Mouse (Mus musculus) liver, embryonic 16.5 days (tissue): ENCODE measurements at regions not wholly inside any gene's neighbourhood (a gene's known extent, or its start where the extent isn't known, plus 50 kb on each side); places are given as distances from the start of the nearest gene placed in this dataset.

ENCODE experiments used
- ATAC-seq: fragments of 200-750 bp; cut with Nextera tagmentation; 2 replicates; pipeline ENCODE4 v1.8.0; 2017; ENCODE audit warnings: low read depth, mild to moderate bottlenecking, moderate number of reproducible peaks, moderate library complexity
- H3K27ac ChIP-seq: fragments of 300-500 bp; sonication (generic); 2 replicates; pipeline ENCODE4 v1.5.1; 2014; ENCODE audit warnings: mild to moderate bottlenecking, low read length
- H3K27me3 ChIP-seq: fragments of 300-500 bp; sonication (generic); 2 replicates; pipeline ENCODE4 v1.6.1; 2014; ENCODE audit warnings: low read depth, low read length, mixed read lengths; ENCODE audit not compliant: control insufficient read depth, insufficient read depth
- H3K36me3 ChIP-seq: fragments of 300-500 bp; sonication (generic); 2 replicates; pipeline ENCODE4 v1.6.1; 2014; ENCODE audit warnings: mild to moderate bottlenecking; ENCODE audit not compliant: control insufficient read depth, insufficient read depth
- H3K4me1 ChIP-seq: fragments of 300-500 bp; sonication (generic); 2 replicates; pipeline ENCODE4 v1.6.1; 2014; ENCODE audit warnings: low read depth, low read length, mixed read lengths; ENCODE audit not compliant: control insufficient read depth
- H3K4me2 ChIP-seq: fragments of 300-500 bp; sonication (generic); 2 replicates; pipeline ENCODE4 v1.6.1; 2014; ENCODE audit warnings: low read depth, low read length, mixed read lengths
- H3K4me3 ChIP-seq: fragments of 300-500 bp; sonication (generic); 2 replicates; pipeline ENCODE4 v1.5.1; 2014; ENCODE audit warnings: low read depth, mild to moderate bottlenecking, low read length
- H3K9ac ChIP-seq: fragments of 300-500 bp; sonication (generic); 2 replicates; pipeline ENCODE4 v1.6.1; 2014; ENCODE audit warnings: low read depth, low read length
- H3K9me3 ChIP-seq: fragments of 300-500 bp; sonication (generic); replicated peaks from 2 replicates; pipeline ENCODE4 v1.6.1; 2016; ENCODE audit warnings: low read length; ENCODE audit not compliant: control insufficient read depth
- WGBS: fragments of 180-500 bp; shearing (Covaris S2); extraction: QIAGEN DNeasy Blood & Tissue Kit; methylation state at CpG from one replicate; pipeline ENCODE4 v1.1.7; 2014; ENCODE audit not compliant: insufficient replicate concordance; 5-methylcytosine and 5-hydroxymethylcytosine counted together

DNA sequence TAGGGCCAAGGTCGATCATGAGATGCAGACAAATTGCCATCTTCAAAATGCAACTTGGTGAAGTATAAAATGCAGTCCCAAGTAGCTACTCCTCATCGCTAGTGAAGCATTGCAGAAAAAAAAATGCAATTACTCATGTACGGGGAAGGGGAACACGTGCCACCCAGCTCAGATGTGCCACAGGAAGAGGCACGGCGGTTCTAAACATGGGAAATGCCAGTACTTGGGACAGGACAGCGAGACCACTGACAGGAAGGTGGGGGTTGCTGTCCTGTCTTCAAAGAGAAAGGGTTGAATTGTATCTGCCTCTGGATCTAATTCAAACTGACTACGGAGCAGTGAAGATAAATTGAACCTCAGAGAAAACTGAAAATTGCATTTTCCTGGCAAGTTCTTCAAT lies 104.6 kb upstream of the Ankrd1 start:
- no peaks in the 10 kb centered on the region for H3K27me3 ChIP-seq
- no peaks in the 10 kb centered on the region for H3K4me1 ChIP-seq
- ATAC-seq, result no peak
- H3K36me3 ChIP-seq, result no peaks in the 10 kb centered on the region
- no peak overlapping the region for H3K27ac ChIP-seq
- no peak overlapping the region for H3K4me2 ChIP-seq
- no peak overlapping the region for H3K9ac ChIP-seq
- no peak overlapping the region for H3K4me3 ChIP-seq
- H3K9me3 ChIP-seq, result no peaks in the 10 kb centered on the region
- 15% methylated on average over 8 of the region's 8 CpGs for WGBS

DNA sequence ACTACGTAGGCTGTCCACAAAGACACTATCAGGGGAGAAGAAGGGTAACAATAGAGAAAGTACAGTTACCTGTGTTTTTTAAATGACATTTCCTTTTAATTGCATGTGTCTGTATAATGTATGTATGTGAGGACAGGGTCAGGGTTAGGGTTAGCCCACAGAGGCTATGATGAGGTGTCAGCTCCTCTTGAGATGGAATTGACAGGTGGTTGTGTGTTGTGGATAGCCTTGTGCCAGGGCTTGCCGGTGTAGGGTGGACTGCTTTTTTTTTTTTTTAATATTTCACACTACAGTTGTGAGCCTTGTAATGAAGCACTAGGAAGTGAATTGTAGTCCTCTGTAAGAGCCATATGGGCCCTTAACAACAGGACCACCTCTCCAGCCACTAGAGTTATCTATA lies 105.7 kb upstream of the Ankrd1 start:
- H3K9me3 ChIP-seq, result no peaks in the 10 kb centered on the region
- ATAC-seq, result no peak
- H3K4me2 ChIP-seq, result no peak overlapping the region
- no peak overlapping the region for H3K4me3 ChIP-seq
- 66% methylated on average over 2 of the region's 2 CpGs for WGBS
- no peaks in the 10 kb centered on the region for H3K4me1 ChIP-seq
- no peaks in the 10 kb centered on the region for H3K27me3 ChIP-seq
- no peaks in the 10 kb centered on the region for H3K36me3 ChIP-seq
- no peak overlapping the region for H3K9ac ChIP-seq
- H3K27ac ChIP-seq, result no peak overlapping the region

DNA sequence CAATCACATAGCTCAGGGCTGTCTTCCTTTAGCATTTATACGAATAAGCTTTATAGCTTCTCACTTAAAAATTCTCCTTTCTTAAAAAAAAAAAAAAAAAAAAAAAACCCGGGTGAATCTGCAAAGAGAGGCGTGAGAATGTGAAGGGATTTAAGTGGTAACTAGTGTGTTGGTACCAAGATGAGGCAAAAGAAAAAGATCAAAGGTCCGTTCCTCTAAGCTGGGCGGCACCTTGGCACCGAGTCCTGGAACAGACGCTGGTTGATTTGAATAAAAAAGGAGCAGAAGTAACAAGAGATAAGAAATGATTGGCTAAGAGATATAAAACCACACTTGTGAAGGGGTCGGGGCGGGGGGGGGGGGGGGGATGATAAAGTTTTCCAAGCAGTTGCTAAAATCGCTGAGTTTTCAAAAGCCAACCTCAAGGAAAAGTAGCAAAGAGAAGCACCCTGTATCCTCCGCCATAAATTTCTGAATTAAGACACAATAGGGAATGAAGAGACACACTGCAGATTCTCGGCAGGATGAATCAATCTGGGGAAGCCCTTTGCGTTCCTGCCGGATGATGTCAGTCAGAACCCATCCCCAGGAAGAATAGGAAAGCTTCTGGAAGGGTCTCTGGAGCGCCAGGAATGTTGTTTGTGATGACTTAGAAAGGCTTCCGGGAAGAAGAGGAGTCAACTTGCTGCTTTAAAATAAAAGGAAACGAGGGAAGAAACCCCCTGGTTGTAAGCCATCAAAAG lies 107.7 kb upstream of the Ankrd1 start:
- Histone ChIP-seq H3K4me1 (no peaks in the 10 kb centered on the region), H3K9me3 (no peaks in the 10 kb centered on the region), H3K27me3 (no peaks in the 10 kb centered on the region), H3K27ac (no peak overlapping the region), H3K36me3 (no peaks in the 10 kb centered on the region), H3K4me3 (no peak overlapping the region), H3K9ac (no peak overlapping the region), H3K4me2 (no peak overlapping the region)
- no peak for ATAC-seq
- WGBS, result 17% methylated on average over 16 of the region's 17 CpGs

DNA sequence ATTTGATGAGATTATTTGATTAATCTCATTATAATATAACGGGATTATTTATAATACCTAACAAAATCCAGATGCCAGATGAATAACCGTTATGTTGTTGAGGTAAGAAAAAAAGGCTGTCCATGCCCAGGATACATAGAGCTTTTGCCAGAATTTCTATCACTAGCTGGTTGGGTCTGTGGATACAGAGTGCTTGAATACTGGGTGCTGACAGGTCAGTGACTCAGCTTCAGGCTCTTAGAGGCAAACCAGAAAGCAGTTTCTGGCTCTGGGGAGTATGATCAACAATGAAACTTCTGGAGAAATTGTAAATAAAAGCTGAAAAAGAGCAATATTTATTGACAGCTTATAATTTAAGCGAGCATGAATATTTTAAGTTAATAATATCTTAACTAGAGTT lies 109.4 kb upstream of the Ankrd1 start:
- Histone ChIP-seq H3K4me1 (no peaks in the 10 kb centered on the region), H3K4me3 (no peak overlapping the region), H3K27ac (no peak overlapping the region), H3K9ac (no peak overlapping the region), H3K4me2 (no peak overlapping the region), H3K36me3 (no peaks in the 10 kb centered on the region), H3K27me3 (no peaks in the 10 kb centered on the region), H3K9me3 (no peaks in the 10 kb centered on the region)
- 68% methylated on average over 3 of the region's 3 CpGs for WGBS
- ATAC-seq, result no peak

DNA sequence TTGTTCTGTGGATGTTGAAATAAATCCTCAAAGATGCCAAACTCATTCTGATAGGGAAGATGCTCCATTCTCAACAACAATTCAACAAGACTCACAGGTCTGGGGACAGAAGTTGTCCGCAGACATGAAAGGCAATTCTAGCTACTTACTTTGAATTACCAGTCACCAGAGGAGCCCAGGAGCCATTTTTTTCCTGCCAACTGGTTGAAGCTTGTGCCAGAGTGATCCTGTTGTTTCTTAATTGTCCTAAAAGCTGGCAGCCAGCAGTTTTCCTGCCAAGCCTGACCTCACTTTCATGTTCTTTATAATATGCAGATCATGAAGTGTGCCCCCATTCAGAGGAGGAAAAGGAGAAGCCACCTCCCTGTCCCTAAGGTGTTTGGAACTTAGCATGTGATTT lies 110.0 kb upstream of the Ankrd1 start:
- no peaks in the 10 kb centered on the region for H3K36me3 ChIP-seq
- H3K27ac ChIP-seq, result no peak overlapping the region
- no peak overlapping the region for H3K4me2 ChIP-seq
- ATAC-seq, result no peak
- H3K4me3 ChIP-seq, result no peak overlapping the region
- 63% methylated on average over 1 of the region's 1 CpGs for WGBS
- no peaks in the 10 kb centered on the region for H3K9me3 ChIP-seq
- H3K4me1 ChIP-seq, result no peaks in the 10 kb centered on the region
- no peak overlapping the region for H3K9ac ChIP-seq
- H3K27me3 ChIP-seq, result no peaks in the 10 kb centered on the region

DNA sequence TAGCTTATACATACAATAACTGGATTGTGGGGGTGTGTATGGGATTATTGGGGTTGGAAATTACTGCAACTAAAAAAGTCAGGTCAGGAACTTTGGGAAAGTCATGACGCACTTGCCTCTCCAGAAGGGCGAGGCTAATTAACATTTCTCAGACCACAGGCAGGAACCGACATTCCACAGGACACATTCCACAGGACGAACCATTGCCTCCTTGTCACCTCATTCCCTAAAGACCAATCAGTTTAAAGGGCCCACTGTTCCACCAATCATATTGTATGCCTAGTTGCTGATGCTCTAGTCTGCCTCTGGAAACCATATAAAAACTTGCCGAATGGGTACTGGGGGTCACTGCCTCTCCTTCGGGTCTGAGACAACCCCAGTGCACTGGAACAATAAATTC lies 113.0 kb upstream of the Pcgf5 start:
- Histone ChIP-seq H3K36me3 (no peaks in the 10 kb centered on the region), H3K27ac (no peak overlapping the region), H3K4me3 (no peak overlapping the region), H3K4me1 (no peaks in the 10 kb centered on the region), H3K9me3 (no peaks in the 10 kb centered on the region), H3K4me2 (no peak overlapping the region), H3K9ac (no peak overlapping the region), H3K27me3 (no peaks in the 10 kb centered on the region)
- WGBS, result 75% methylated on average over 6 of the region's 6 CpGs
- ATAC-seq, result no peak

DNA sequence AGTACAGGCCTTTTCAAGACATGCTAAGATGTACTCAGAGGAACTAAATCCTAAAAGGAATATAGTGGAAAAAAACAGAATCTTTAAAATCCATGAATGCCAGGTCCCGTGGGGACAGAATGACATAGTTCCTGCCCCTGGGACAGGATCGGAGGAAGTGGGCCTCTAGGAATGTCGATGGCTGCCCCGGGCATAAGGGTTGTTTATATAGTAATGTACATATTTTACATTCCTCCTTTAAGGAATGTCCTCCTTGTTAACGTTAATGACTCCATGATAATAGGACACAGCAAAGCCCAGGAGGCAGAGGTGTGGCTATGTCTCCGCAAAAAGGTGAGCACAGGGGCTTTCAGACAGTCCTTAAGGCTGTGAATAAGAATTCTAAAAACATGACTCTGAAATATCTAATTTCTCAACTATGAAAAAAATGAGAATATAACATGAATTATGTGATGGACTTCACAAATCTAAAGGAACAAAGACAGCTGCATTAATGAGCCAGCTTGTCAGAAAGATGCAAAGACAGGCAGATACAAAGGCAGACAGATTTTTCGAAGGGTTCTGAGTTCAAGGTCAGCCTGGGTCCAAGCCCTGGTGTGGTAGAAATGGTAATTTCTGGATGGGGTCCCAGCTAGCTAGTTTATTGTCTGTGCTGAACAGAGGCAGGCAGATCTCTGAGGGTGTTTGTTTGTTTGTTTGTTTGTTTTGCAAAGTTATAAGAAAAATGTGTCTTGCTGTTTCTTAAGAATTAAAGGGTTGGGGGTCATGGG lies 111.3 kb upstream of the Pcgf5 start:
- WGBS, result 56% methylated on average over 7 of the region's 7 CpGs

DNA sequence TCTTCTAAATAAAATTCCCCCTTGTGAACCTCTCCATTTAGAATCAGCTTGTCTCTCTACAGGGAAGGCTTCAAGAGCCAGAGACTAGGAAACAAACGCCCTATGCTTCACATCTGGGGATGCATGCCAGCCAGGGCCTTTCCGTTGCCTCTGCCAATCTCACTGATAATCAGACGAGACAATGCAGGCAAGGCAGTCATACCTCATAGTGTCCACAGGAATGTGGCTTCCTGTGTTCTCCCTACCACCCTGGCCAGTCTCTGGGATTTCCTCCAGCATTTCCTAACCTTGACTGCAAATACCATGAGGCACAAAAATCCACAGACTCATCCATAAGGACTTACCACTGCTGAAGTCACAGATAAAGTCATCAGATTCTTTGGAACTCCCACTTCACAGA lies 110.4 kb upstream of the Pcgf5 start:
- Histone ChIP-seq H3K9me3 (no peaks in the 10 kb centered on the region), H3K9ac (no peak overlapping the region), H3K27me3 (no peaks in the 10 kb centered on the region), H3K36me3 (no peaks in the 10 kb centered on the region), H3K27ac (no peak overlapping the region), H3K4me1 (no peaks in the 10 kb centered on the region), H3K4me3 (no peak overlapping the region), H3K4me2 (no peak overlapping the region)
- 38% methylated on average over 3 of the region's 3 CpGs for WGBS
- ATAC-seq, result no peak

More for the DNA sequence above, 111.3 kb upstream of the Pcgf5 start:
- no peak for ATAC-seq
- no peak overlapping the region for H3K27ac ChIP-seq
- no peaks in the 10 kb centered on the region for H3K27me3 ChIP-seq
- H3K4me3 ChIP-seq, result no peak overlapping the region
- no peaks in the 10 kb centered on the region for H3K9me3 ChIP-seq
- no peak overlapping the region for H3K4me2 ChIP-seq
- no peaks in the 10 kb centered on the region for H3K36me3 ChIP-seq
- H3K4me1 ChIP-seq, result no peaks in the 10 kb centered on the region
- H3K9ac ChIP-seq, result no peak overlapping the region

DNA sequence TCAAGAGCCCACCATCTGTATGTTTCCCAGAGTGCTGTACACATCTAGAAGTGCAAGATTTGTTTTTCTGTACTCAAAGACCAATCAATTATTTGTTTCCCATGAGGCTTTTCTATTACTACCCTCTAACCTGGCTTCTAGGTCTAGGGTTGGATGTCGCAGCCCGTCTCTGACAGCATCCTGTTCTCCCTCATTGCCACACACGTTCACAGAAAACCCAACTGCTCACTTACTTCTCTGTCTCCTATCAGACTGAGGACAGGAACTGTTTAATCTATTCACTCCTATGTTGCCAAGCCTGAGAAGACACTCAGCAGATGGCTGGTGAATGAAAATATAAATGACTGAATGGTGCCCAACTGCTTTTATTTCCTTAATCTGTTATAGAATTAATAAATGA lies 109.6 kb upstream of the Pcgf5 start:
- Histone ChIP-seq H3K4me1 (no peaks in the 10 kb centered on the region), H3K4me3 (no peak overlapping the region), H3K36me3 (no peaks in the 10 kb centered on the region), H3K9me3 (no peaks in the 10 kb centered on the region), H3K27me3 (no peaks in the 10 kb centered on the region), H3K4me2 (no peak overlapping the region), H3K9ac (no peak overlapping the region), H3K27ac (no peak overlapping the region)
- ATAC-seq, result no peak
- WGBS, result 35% methylated on average over 3 of the region's 3 CpGs
